Comparison of ENCODE assay signal across 8 mouse cellular contexts in genomic region chr9:58487851-58488801, GRCm38 (mm10). TPM values are rescaled to one million over a fixed set of nuclear protein-coding genes. Genes with fewer than 3 reads are reported as not detected.
DNase-seq lines count a peak whose midpoint lies in the region; ATAC-seq lines count a peak whose summit lies in the region.

Gene Insyn1 (plus strand): TSS chr9:58488603.

- peak within 1 kb of the TSS; percentile 73 for H3K27ac ChIP-seq in intestine, embryonic 15.5 days
- peak within 1 kb of the TSS; percentile 82 for H3K27ac ChIP-seq in limb, embryonic 12.5 days
- peak within 1 kb of the TSS; percentile 94 for H3K27ac ChIP-seq in midbrain, embryonic 15.5 days

- H3K4me2 ChIP-seq in intestine, embryonic 15.5 days (replicated peaks) = peak within 1 kb of the TSS; percentile 99
- peak within 1 kb of the TSS; percentile 97 for H3K4me2 ChIP-seq in limb, embryonic 12.5 days
- H3K4me2 ChIP-seq in midbrain, embryonic 15.5 days = peak within 1 kb of the TSS; percentile 90

- peak within 1 kb of the TSS; percentile 92 for H3K4me3 ChIP-seq in megakaryocyte, embryonic 14.5 days (replicated peaks)
- H3K4me3 ChIP-seq in intestine, embryonic 15.5 days (replicated peaks) = peak within 1 kb of the TSS; percentile 67
- peak within 1 kb of the TSS; percentile 69 for H3K4me3 ChIP-seq in limb, embryonic 12.5 days (replicated peaks)
- H3K4me3 ChIP-seq in midbrain, embryonic 15.5 days = peak within 1 kb of the TSS; percentile 70

- ATAC-seq in megakaryocyte, adult 5-6 weeks (ENCODE audit: poor library complexity, severe bottlenecking) = no peak
- ATAC-seq in intestine, embryonic 15.5 days = peak; percentile 87
- peak; percentile 63 for ATAC-seq in limb, embryonic 12.5 days (ENCODE audit: insufficient number of reproducible peaks, insufficient read depth, low FRiP score, low TSS enrichment, low read depth)
- peak; percentile 74 for ATAC-seq in midbrain, embryonic 15.5 days (replicated peaks)

- H3K9ac ChIP-seq in intestine, embryonic 15.5 days = peak within 1 kb of the TSS; percentile 52
- H3K9ac ChIP-seq in limb, embryonic 12.5 days (replicated peaks) = peak within 1 kb of the TSS; percentile 90
- peak within 1 kb of the TSS; percentile 81 for H3K9ac ChIP-seq in midbrain, embryonic 15.5 days

- H3K27me3 ChIP-seq in megakaryocyte, embryonic 14.5 days (replicated peaks) = peaks cover 94% of the 10 kb centered on the region
- peaks cover 40% of the 10 kb centered on the region for H3K27me3 ChIP-seq in intestine, embryonic 15.5 days (replicated peaks)
- H3K27me3 ChIP-seq in limb, embryonic 12.5 days = peaks cover 37% of the 10 kb centered on the region
- H3K27me3 ChIP-seq in midbrain, embryonic 15.5 days (replicated peaks) = 0 out of 2 replicates have a peak, but pooled peaks cover 4% of the 10 kb centered on the region

- peaks cover 6% of the 10 kb centered on the region for H3K9me3 ChIP-seq in megakaryocyte, embryonic 14.5 days
- H3K9me3 ChIP-seq in intestine, embryonic 15.5 days = no peaks in the 10 kb centered on the region
- no peaks in the 10 kb centered on the region for H3K9me3 ChIP-seq in limb, embryonic 12.5 days
- no peaks in the 10 kb centered on the region for H3K9me3 ChIP-seq in midbrain, embryonic 15.5 days

- H3K4me1 ChIP-seq in megakaryocyte, embryonic 14.5 days = peaks cover 45% of the 10 kb centered on the region
- H3K4me1 ChIP-seq in intestine, embryonic 15.5 days (replicated peaks) = peaks cover 16% of the 10 kb centered on the region
- H3K4me1 ChIP-seq in limb, embryonic 12.5 days (replicated peaks) = peaks cover 36% of the 10 kb centered on the region
- H3K4me1 ChIP-seq in midbrain, embryonic 15.5 days = peaks cover 39% of the 10 kb centered on the region

- peak; percentile 70 for DNase-seq in embryo, embryonic 10 days (ENCODE audit: low spot score)
- DNase-seq in gastrocnemius, postnatal 36 days = peak; percentile 44 to 51
- DNase-seq in testis, postnatal 10 days (ENCODE audit: low spot score) = peak; percentile 75

- H3K36me3 ChIP-seq in megakaryocyte, embryonic 14.5 days (replicated peaks; ENCODE audit: low read length) = no peaks in the 10 kb centered on the region
- H3K36me3 ChIP-seq in intestine, embryonic 15.5 days = no peaks in the 10 kb centered on the region
- no peaks in the 10 kb centered on the region; the same call in 1 of the 2 replicates for H3K36me3 ChIP-seq in limb, embryonic 12.5 days
- H3K36me3 ChIP-seq in midbrain, embryonic 15.5 days (replicated peaks) = no peaks in the 10 kb centered on the region

- WGBS in intestine, embryonic 15.5 days = under 1% methylated on average over 104 of the region's 104 CpGs
- WGBS in limb, embryonic 12.5 days = under 1% methylated on average over 89 of the region's 104 CpGs
- WGBS in midbrain, embryonic 15.5 days = under 1% methylated on average over 103 of the region's 104 CpGs

- intact Hi-C loops in gastrocnemius, postnatal 36 days (cut with DNase I) = no loop called here

RNA-seq across cellular contexts. Expression of gene Insyn1, which starts in this region (rescaled TPM):
- 1.3 and 2.8 TPM in 2 replicates for polyA plus RNA-seq in megakaryocyte, embryonic 14.5 days (2012; ENCODE audit: insufficient read depth, low replicate concordance)
- not detected in 2 replicates for total RNA-seq in megakaryocyte, adult 5-6 weeks (2015)
- not detected in 2 replicates for total RNA-seq in megakaryocyte, adult 5-6 weeks (2017)
- 10 to 100 TPM; 13.7 to 15.6 TPM for total RNA-seq in gastrocnemius, postnatal 36 days (2021)
- 0.67 and 0.96 TPM in 2 replicates for polyA plus RNA-seq in intestine, embryonic 15.5 days (2015; fragmentation: Nextera tagmentation; extraction: Ambion mirVana)
- 4.6 and 5.5 TPM in 2 replicates for polyA plus RNA-seq in limb, embryonic 12.5 days (2016; fragmentation: Nextera tagmentation; extraction: Ambion mirVana)
- polyA plus RNA-seq in midbrain, embryonic 15.5 days (2015; fragmentation: Nextera tagmentation; extraction: Ambion mirVana) = 10.9 and 14.2 TPM in 2 replicates

Comparison
In these comparisons a context has a peak if more than half of its experiments do, and no peak if none do; other contexts are left out.
1. RNA of gene Insyn1 (total RNA-seq): 13.7 to 15.6 TPM in gastrocnemius, postnatal 36 days; not detected in megakaryocyte, adult 5-6 weeks; every median in the first group is over 10 times any median in the second.
2. Peak in ATAC-seq, H3K4me3 ChIP-seq, H3K27ac ChIP-seq, H3K9ac ChIP-seq and H3K4me2 ChIP-seq in intestine, embryonic 15.5 days; RNA of the gene not detected or under 1 TPM.
3. Peak in every context shown above with its lines, with median percentiles within 50 percentile points of each other: H3K4me3 ChIP-seq, DNase-seq, H3K27ac ChIP-seq, H3K4me2 ChIP-seq and H3K9ac ChIP-seq.